Mouse (Mus musculus) G1E (cell line): ENCODE results near the gene Mlxip. TPM values are rescaled to one million over a fixed set of nuclear protein-coding genes. Genes with fewer than 3 reads are reported as not detected.

Experiments used
- ATAC-seq: 2 replicates; pipeline ENCODE4 v1.8.0; 2016; ENCODE audit warnings: mild to moderate bottlenecking; ENCODE audit not compliant: insufficient number of reproducible peaks, poor library complexity, low FRiP score, severe bottlenecking; ENCODE audit errors: extremely low read depth
- DNase-seq: peaks from one replicate; pipeline ENCODE4 v3.0.0; 2012; ENCODE audit warnings: low spot score
- H3K27me3 ChIP-seq: 2 replicates; pipeline ENCODE4 v1.6.1; 2012; ENCODE audit warnings: mild to moderate bottlenecking, low read length, inconsistent platforms; ENCODE audit not compliant: insufficient read depth
- H3K36me3 ChIP-seq: replicated peaks from 2 replicates; pipeline ENCODE3; 2012; ENCODE audit warnings: mild to moderate bottlenecking, inconsistent platforms
- H3K4me1 ChIP-seq: 2 replicates; pipeline ENCODE4 v1.6.1; 2012; ENCODE audit warnings: low read depth, low read length, inconsistent platforms, mixed read lengths; ENCODE audit not compliant: insufficient read depth
- H3K4me3 ChIP-seq: 2 replicates; pipeline ENCODE4 v1.5.1; 2012; ENCODE audit warnings: low read depth, mild to moderate bottlenecking, inconsistent platforms, low read length, moderate library complexity, mixed read lengths
- H3K9me3 ChIP-seq: replicated peaks from 2 replicates; pipeline ENCODE4 v1.6.1; 2012; ENCODE audit warnings: inconsistent platforms
- CTCF ChIP-seq: IDR thresholded peaks from 2 replicates; pipeline ENCODE4 v1.5.1; 2012; ENCODE audit warnings: low read depth, low read length, inconsistent platforms, mixed read lengths
- GATA1 ChIP-seq: IDR thresholded peaks from 2 replicates; pipeline ENCODE4 v1.6.1; 2012; ENCODE audit warnings: borderline replicate concordance, low read length, inconsistent platforms, mixed read lengths
- GATA2 ChIP-seq: IDR thresholded peaks from 2 replicates; pipeline ENCODE4 v1.6.1; 2012; ENCODE audit warnings: low read depth, low read length, inconsistent platforms, borderline replicate concordance
- POLR2AphosphoS5 ChIP-seq: IDR thresholded peaks from 2 replicates; pipeline ENCODE4 v1.6.1; 2012; ENCODE audit warnings: low read depth, low read length, inconsistent platforms; ENCODE audit not compliant: insufficient replicate concordance
- TAL1 ChIP-seq: conservative IDR thresholded peaks from 2 replicates; pipeline ENCODE4 v1.6.1; 2012; ENCODE audit warnings: low read depth, low read length, inconsistent platforms, mixed read lengths
- polyA plus RNA-seq: library from polyadenylated mRNA; stranded (reverse); fragments of >175 nt; gene quantifications from 2 replicates; pipeline ENCODE4 v1.2.3, GENCODE M21; 2012
- total RNA-seq, 2 experiments: library from RNA; stranded (forward) in 1 of 2; stranded (reverse) in 1 of 2; fragments of 200-1000 nt in 1 of 2; fragments of >200 nt in 1 of 2; fragmentation: Nextera tagmentation in 1 of 2; gene quantifications; 2 replicates each; pipeline ENCODE4 v1.2.3; 2014 to 2017

The Mlxip gene
- total and polyA plus RNA-seq, 3 experiments, result 3.9 to 42.8 (median 15.8) TPM

GRCm38 (mm10) chr5:123404480-123404879 is 9.9 kb downstream of the Mlxip start:
- TF ChIP-seq GATA1, result no peak
- no peak for TF ChIP-seq CTCF
- no peak for TF ChIP-seq TAL1
- TF ChIP-seq GATA2, result no peak
- no peak for TF ChIP-seq POLR2AphosphoS5
- Histone ChIP-seq H3K4me1 (no peaks in the 10 kb centered on the region; the same call in 1 of the 2 replicates), H3K9me3 (no peaks in the 10 kb centered on the region), H3K4me3 (no peak overlapping the region), H3K27me3 (no peaks in the 10 kb centered on the region), H3K36me3 (peaks cover 57% of the 10 kb centered on the region)
- no peak for DNase-seq
- ATAC-seq, result no peak

GRCm38 (mm10) chr5:123406952-123407351 is 12.4 kb downstream of the Mlxip start:
- H3K36me3 ChIP-seq, result peaks cover 63% of the 10 kb centered on the region
- no peak for TF ChIP-seq GATA2
- no peak for TF ChIP-seq CTCF
- no peak for TF ChIP-seq TAL1
- TF ChIP-seq POLR2AphosphoS5, result no peak
- no peak for TF ChIP-seq GATA1
- no peaks in the 10 kb centered on the region for H3K27me3 ChIP-seq
- DNase-seq, result no peak
- no peak overlapping the region for H3K4me3 ChIP-seq
- no peaks in the 10 kb centered on the region for H3K9me3 ChIP-seq
- ATAC-seq, result no peak
- no peaks in the 10 kb centered on the region; the same call in 1 of the 2 replicates for H3K4me1 ChIP-seq

DNA sequence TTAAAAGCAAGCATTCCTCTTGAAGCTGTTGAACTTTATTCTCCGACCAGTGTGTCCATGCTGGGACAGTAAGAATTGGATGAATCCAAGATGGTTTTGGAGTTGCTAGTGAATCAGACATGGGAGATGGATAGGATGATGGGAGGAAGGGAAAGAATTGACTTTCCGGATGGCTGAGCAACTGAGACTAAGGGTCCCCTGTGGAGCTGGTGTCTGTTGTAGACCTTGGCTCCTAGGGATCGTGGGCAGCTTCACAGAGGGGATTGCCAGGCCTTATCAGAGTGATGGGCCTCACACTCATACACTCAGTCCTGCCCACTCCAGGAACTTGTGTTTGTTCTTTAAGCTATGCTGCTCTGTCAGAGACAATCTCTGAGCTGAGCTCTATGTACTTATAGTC is 13.6 kb downstream of the Mlxip start:
- ATAC-seq (no peak), DNase-seq (no peak)
- peaks cover 57% of the 10 kb centered on the region for H3K36me3 ChIP-seq
- TF ChIP-seq GATA1 (no peak), GATA2 (no peak), POLR2AphosphoS5 (no peak)
- no peaks in the 10 kb centered on the region; the same call in 1 of the 2 replicates for H3K4me1 ChIP-seq
- no peaks in the 10 kb centered on the region for H3K27me3 ChIP-seq
- H3K9me3 ChIP-seq, result no peaks in the 10 kb centered on the region
- no peak overlapping the region for H3K4me3 ChIP-seq

DNA sequence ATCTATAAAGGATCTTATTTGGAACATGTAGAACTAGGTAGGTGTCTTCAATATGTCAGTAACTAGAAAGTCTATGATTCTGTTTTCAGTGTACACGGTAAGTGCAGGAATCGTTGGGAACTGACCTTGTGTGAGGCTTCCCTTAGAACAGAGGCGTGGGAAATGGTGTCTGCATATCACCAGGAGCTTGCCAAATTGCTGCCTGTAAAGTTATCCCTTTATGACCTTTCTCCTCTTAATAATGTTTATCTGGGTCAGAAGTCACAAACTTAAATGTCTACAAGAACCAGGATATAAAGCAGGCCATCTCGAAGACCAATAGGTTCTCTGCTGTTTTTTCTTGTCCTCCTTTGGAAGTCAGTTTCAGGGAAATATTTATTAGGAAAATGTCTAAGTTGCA is 17.6 kb downstream of the Mlxip start:
- Histone ChIP-seq H3K4me3 (no peak overlapping the region), H3K36me3 (peaks cover 52% of the 10 kb centered on the region), H3K27me3 (no peaks in the 10 kb centered on the region), H3K9me3 (no peaks in the 10 kb centered on the region), H3K4me1 (peaks cover 7% of the 10 kb centered on the region)
- no peak for DNase-seq
- TF ChIP-seq GATA2 (no peak), POLR2AphosphoS5 (no peak), TAL1 (no peak)
- ATAC-seq, result no peak

- TF ChIP-seq GATA2 (no peak), CTCF (no peak), POLR2AphosphoS5 (no peak), GATA1 (no peak), TAL1 (no peak)
- peaks cover 7% of the 10 kb centered on the region for H3K4me1 ChIP-seq
- H3K9me3 ChIP-seq, result no peaks in the 10 kb centered on the region
- no peaks in the 10 kb centered on the region for H3K27me3 ChIP-seq
- DNase-seq, result no peak
- H3K4me3 ChIP-seq, result no peak overlapping the region
- ATAC-seq, result no peak
- H3K36me3 ChIP-seq, result peaks cover 45% of the 10 kb centered on the region
Measured at GRCm38 (mm10) chr5:123413866-123414363, 19.3 kb downstream of the Mlxip start.

DNA sequence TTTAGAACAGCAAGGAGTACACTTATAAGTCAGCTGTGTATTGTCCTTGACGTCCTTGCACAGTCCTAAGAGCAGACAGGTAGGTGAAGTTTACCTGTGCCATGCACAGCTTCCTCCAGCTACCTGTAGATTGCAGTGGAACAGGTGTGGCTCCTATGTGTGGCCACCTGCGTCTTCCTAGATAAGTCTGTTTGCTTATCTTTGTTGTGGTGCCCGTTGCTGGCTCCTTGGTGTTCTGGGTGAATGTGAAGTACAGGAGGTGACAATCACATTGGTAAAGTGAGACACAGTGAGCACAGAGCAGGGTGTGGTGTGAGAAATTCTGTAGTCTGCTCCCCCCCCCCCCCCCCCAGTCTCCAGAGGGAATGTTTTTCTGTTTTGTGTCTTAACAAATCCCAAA is 21.6 kb downstream of the Mlxip start:
- DNase-seq (no peak), ATAC-seq (no peak)
- Histone ChIP-seq H3K9me3 (no peaks in the 10 kb centered on the region), H3K27me3 (no peaks in the 10 kb centered on the region), H3K4me3 (no peak overlapping the region), H3K36me3 (peaks cover 38% of the 10 kb centered on the region), H3K4me1 (peaks cover 7% of the 10 kb centered on the region)
- TF ChIP-seq GATA1, result no peak
- TF ChIP-seq CTCF, result no peak
- no peak for TF ChIP-seq GATA2
- TF ChIP-seq POLR2AphosphoS5, result no peak
- TF ChIP-seq TAL1, result no peak
